Mouse (Mus musculus) small intestine, adult 2 months (tissue): Measurements from ENCODE around the gene Tmem203.

ENCODE experiments used
- CTCF ChIP-seq: fragments of 200-500 bp; IDR thresholded peaks from 2 replicates; pipeline ENCODE4 v1.5.1; 2012; ENCODE audit warnings: low read depth, mild to moderate bottlenecking, control low read depth, inconsistent platforms, low read length, moderate library complexity, mixed read lengths; ENCODE audit not compliant: insufficient replicate concordance, insufficient read length; ENCODE audit errors: extremely low read depth
- POLR2A ChIP-seq: fragments of 200-500 bp; IDR thresholded peaks from 2 replicates; pipeline ENCODE4 v1.6.1; 2012; ENCODE audit warnings: low read depth, mild to moderate bottlenecking, control low read depth, inconsistent platforms, low read length, moderate library complexity

DNA sequence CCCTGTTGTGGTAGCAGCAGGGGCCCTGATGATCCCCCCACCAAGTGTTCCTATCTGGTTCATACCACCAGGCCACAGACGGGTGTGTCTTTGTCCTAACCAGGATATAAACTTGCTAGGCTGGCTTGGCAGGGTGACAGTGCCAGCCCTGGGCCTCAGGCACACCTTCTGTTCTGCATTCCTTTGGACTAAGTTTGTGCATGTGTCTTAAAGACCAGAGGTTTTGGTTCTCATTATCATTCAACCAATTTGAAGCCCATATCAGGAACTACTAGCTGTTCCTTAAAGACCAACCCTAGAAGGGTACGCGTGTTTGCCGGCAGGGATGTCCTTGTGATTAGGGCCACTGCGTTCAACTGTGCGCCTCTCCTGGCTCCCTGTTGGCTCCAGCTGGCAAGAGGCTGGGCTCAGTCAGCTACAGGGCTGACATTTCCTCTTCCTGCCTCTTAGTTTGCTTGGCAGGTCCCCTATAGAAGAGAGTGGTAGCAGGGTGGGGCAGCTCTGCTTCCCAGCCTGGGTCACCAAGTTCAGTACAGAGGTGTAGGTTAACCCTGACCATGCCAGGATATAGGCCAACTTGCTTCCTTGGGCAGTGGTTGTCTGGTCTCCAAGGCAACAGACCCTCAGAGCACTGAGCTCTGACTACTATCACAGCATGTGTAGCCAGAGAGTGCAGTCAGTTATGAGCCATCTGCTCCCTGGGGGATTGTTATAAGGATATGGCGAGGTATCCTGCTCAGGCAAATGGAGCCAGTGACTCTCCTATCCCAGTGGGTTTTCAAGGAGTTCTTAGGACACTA lies 31.8 kb downstream of the Tmem203 start:
- no peak for TF ChIP-seq CTCF
- TF ChIP-seq POLR2A = no peak
